Mouse (Mus musculus) erythroblast, adult 5-6 weeks (primary cell): ENCODE results near the gene 9030025P20Rik. TPM values are rescaled to one million over a fixed set of nuclear protein-coding genes. Genes with fewer than 3 reads are reported as not detected.

Experiments used
- total RNA-seq, 2 experiments: library from RNA; stranded (forward) in 1 of 2; stranded (reverse) in 1 of 2; fragments of 150-400 nt in 1 of 2; fragments of 200-764, 138-1000 nt in 1 of 2; gene quantifications; 2 replicates each; pipeline versions ENCODE4 v1.2.3 to v1.2.4; 2015 to 2017; ENCODE audit warnings: low replicate concordance in 2 of 2

9030025P20Rik gene
- total RNA-seq, 2 experiments from 2014 or later = 0.94 to 0.96 TPM

Other genes starting within 250 kb of the 9030025P20Rik start
- gene Wdr27, start 35.3 kb upstream of the 9030025P20Rik start, total RNA-seq (2015; ENCODE audit: low replicate concordance) = not detected in 2 replicates
- gene Wdr27, start 35.3 kb upstream of the 9030025P20Rik start, total RNA-seq (2017; ENCODE audit: low replicate concordance) = not detected in 2 replicates
- 5.4 and 9.0 TPM in 2 replicates for gene 1600012H06Rik, start 35.3 kb upstream of the 9030025P20Rik start, total RNA-seq (2015; ENCODE audit: low replicate concordance)
- gene 1600012H06Rik, start 35.3 kb upstream of the 9030025P20Rik start, total RNA-seq (2017; ENCODE audit: low replicate concordance) = 6.7 and 6.8 TPM in 2 replicates
- gene Phf10, start 17.2 kb upstream of the 9030025P20Rik start, total RNA-seq (2015; ENCODE audit: low replicate concordance) = 88.6 and 101 TPM in 2 replicates
- 42.1 and 49.3 TPM in 2 replicates for gene Phf10, start 17.2 kb upstream of the 9030025P20Rik start, total RNA-seq (2017; ENCODE audit: low replicate concordance)
- gene Gm3417, start 322 bp downstream of the 9030025P20Rik start, total RNA-seq (2015; ENCODE audit: low replicate concordance) = not detected in 2 replicates
- gene Gm3417, start 322 bp downstream of the 9030025P20Rik start, total RNA-seq (2017; ENCODE audit: low replicate concordance) = not detected in 2 replicates
- not detected in 2 replicates for gene Gm3435, start 31.7 kb downstream of the 9030025P20Rik start, total RNA-seq (2015; ENCODE audit: low replicate concordance)
- 2.1 and 6.7 TPM in 2 replicates for gene Gm3435, start 31.7 kb downstream of the 9030025P20Rik start, total RNA-seq (2017; ENCODE audit: low replicate concordance)
- gene Ermard, start 62.7 kb downstream of the 9030025P20Rik start, total RNA-seq (2015; ENCODE audit: low replicate concordance) = 35.0 and 43.1 TPM in 2 replicates
- 17.9 and 28.6 TPM in 2 replicates for gene Ermard, start 62.7 kb downstream of the 9030025P20Rik start, total RNA-seq (2017; ENCODE audit: low replicate concordance)
- not detected in 2 replicates for gene Tcte3, start 63.0 kb downstream of the 9030025P20Rik start, total RNA-seq (2015; ENCODE audit: low replicate concordance)
- not detected in 2 replicates for gene Tcte3, start 63.0 kb downstream of the 9030025P20Rik start, total RNA-seq (2017; ENCODE audit: low replicate concordance)
- 1.0 TPM in 1 of 2 replicates, not detected in the other for gene Gm3448, start 63.1 kb downstream of the 9030025P20Rik start, total RNA-seq (2015; ENCODE audit: low replicate concordance)
- 2.4 and 4.8 TPM in 2 replicates for gene Gm3448, start 63.1 kb downstream of the 9030025P20Rik start, total RNA-seq (2017; ENCODE audit: low replicate concordance)